Mouse (Mus musculus) forebrain, postnatal 0 days (tissue): Measurements from ENCODE around the gene Ush2a. TPM values are rescaled to one million over a fixed set of nuclear protein-coding genes. Genes with fewer than 3 reads are reported as not detected.

ENCODE experiments used
- ATAC-seq: fragments of 200-750 bp; cut with Nextera tagmentation; 2 replicates; pipeline ENCODE4 v1.8.0; 2017; ENCODE audit warnings: mild to moderate bottlenecking, moderate library complexity
- DNase-seq: peaks from one replicate; pipeline ENCODE4 v3.0.0-alpha.2; 2015
- H3K27ac ChIP-seq: fragments of 300-500 bp; sonication (generic); 2 replicates; pipeline ENCODE4 v1.5.1; 2014; ENCODE audit warnings: low read depth, mild to moderate bottlenecking, antibody characterized with exemption, low read length, moderate library complexity, mixed read lengths
- H3K27me3 ChIP-seq: fragments of 300-500 bp; sonication (generic); 2 replicates; pipeline ENCODE4 v1.6.1; 2014; ENCODE audit warnings: mild to moderate bottlenecking, low read length, mixed read lengths; ENCODE audit not compliant: insufficient read depth
- H3K36me3 ChIP-seq: fragments of 300-500 bp; sonication (generic); 2 replicates; pipeline ENCODE4 v1.6.1; 2014; ENCODE audit warnings: mild to moderate bottlenecking, moderate library complexity; ENCODE audit not compliant: insufficient read depth
- H3K4me1 ChIP-seq: fragments of 300-500 bp; sonication (generic); 2 replicates; pipeline ENCODE4 v1.6.1; 2014; ENCODE audit warnings: antibody characterized with exemption; ENCODE audit not compliant: insufficient read depth
- H3K4me2 ChIP-seq: fragments of 300-500 bp; sonication (generic); 2 replicates; pipeline ENCODE4 v1.6.1; 2014; ENCODE audit warnings: low read depth, mild to moderate bottlenecking, moderate library complexity
- H3K4me3 ChIP-seq: fragments of 300-500 bp; sonication (generic); 2 replicates; pipeline ENCODE4 v1.5.1; 2014; ENCODE audit warnings: low read depth, low read length, mixed read lengths
- H3K9ac ChIP-seq: fragments of 300-500 bp; sonication (generic); 2 replicates; pipeline ENCODE4 v1.6.1; 2014; ENCODE audit warnings: mild to moderate bottlenecking
- H3K9me3 ChIP-seq: fragments of 300-500 bp; sonication (generic); 2 replicates; pipeline ENCODE4 v1.6.1; 2016; ENCODE audit warnings: low read length
- CTCF ChIP-seq: sonication (generic); IDR thresholded peaks from 2 replicates; pipeline ENCODE4 v1.5.1; 2016; ENCODE audit warnings: antibody characterized with exemption, control low read depth, low read depth
- WGBS: fragments of 180-500 bp; shearing (Covaris S2); extraction: QIAGEN DNeasy Blood & Tissue Kit; methylation state at CpG from one replicate; pipeline ENCODE4 v1.1.7; 2014; 5-methylcytosine and 5-hydroxymethylcytosine counted together
- polyA plus RNA-seq: library from polyadenylated mRNA; unstranded; fragments of >200 nt; fragmentation: Nextera tagmentation; extraction: Ambion mirVana; gene quantifications from 2 replicates; pipeline ENCODE4 v1.2.1, GENCODE M21; 2015
- total RNA-seq: library from RNA; depleted of rRNA; stranded (reverse); fragments of >200 nt; gene quantifications from 2 replicates; pipeline ENCODE4 v1.2.3, GENCODE M21; 2014

The Ush2a gene
- total and polyA plus RNA-seq, 2 experiments from 2014 or later = 0.10 TPM

- WGBS = 93% methylated on average over 7 of the region's 7 CpGs
- no peak for TF ChIP-seq CTCF
- no peak for DNase-seq
- Histone ChIP-seq H3K4me3 (no peak overlapping the region), H3K4me2 (no peak overlapping the region), H3K27ac (no peak overlapping the region), H3K4me1 (no peaks in the 10 kb centered on the region), H3K9ac (no peak overlapping the region), H3K36me3 (no peaks in the 10 kb centered on the region), H3K27me3 (no peaks in the 10 kb centered on the region), H3K9me3 (peaks cover 4% of the 10 kb centered on the region; the same call in 1 of the 2 replicates)
- no peak for ATAC-seq
Observed at GRCm38 (mm10) chr1:188734741-188735266, 473.0 kb downstream of the Ush2a start.

GRCm38 (mm10) chr1:188742971-188743370, 481.1 kb downstream of the Ush2a start:
- no peak for TF ChIP-seq CTCF
- no peak overlapping the region for H3K4me3 ChIP-seq
- no peak overlapping the region for H3K4me2 ChIP-seq
- no peaks in the 10 kb centered on the region for H3K9me3 ChIP-seq
- no peak for ATAC-seq
- H3K36me3 ChIP-seq = no peaks in the 10 kb centered on the region
- DNase-seq = peak; percentile 44
- WGBS = 32% methylated on average over 7 of the region's 7 CpGs
- H3K9ac ChIP-seq = no peak overlapping the region
- no peaks in the 10 kb centered on the region for H3K27me3 ChIP-seq
- 0 out of 2 replicates have a peak, but pooled peaks cover 3% of the 10 kb centered on the region for H3K4me1 ChIP-seq
- H3K27ac ChIP-seq = no peak overlapping the region

- ATAC-seq = no peak
- no peak overlapping the region for H3K27ac ChIP-seq
- H3K4me2 ChIP-seq = no peak overlapping the region
- H3K9ac ChIP-seq = no peak overlapping the region
- H3K4me3 ChIP-seq = no peak overlapping the region
- no peaks in the 10 kb centered on the region for H3K9me3 ChIP-seq
- no peak for TF ChIP-seq CTCF
- H3K27me3 ChIP-seq = no peaks in the 10 kb centered on the region
- 56% methylated on average over 15 of the region's 15 CpGs for WGBS
- DNase-seq = no peak
- H3K36me3 ChIP-seq = no peaks in the 10 kb centered on the region
- no peaks in the 10 kb centered on the region for H3K4me1 ChIP-seq
Observed at GRCm38 (mm10) chr1:188755031-188755430, 493.2 kb downstream of the Ush2a start.

GRCm38 (mm10) chr1:188760515-188760914, 498.7 kb downstream of the Ush2a start:
- ATAC-seq (no peak), DNase-seq (no peak)
- H3K27me3 ChIP-seq = no peaks in the 10 kb centered on the region
- TF ChIP-seq CTCF = no peak
- H3K9ac ChIP-seq = no peak overlapping the region
- no peak overlapping the region for H3K27ac ChIP-seq
- no peak overlapping the region for H3K4me3 ChIP-seq
- WGBS = 68% methylated on average over 3 of the region's 3 CpGs
- no peaks in the 10 kb centered on the region for H3K4me1 ChIP-seq
- H3K36me3 ChIP-seq = no peaks in the 10 kb centered on the region
- H3K4me2 ChIP-seq = no peak overlapping the region
- no peaks in the 10 kb centered on the region for H3K9me3 ChIP-seq

GRCm38 (mm10) chr1:188762463-188762862, 500.6 kb downstream of the Ush2a start:
- Histone ChIP-seq H3K27ac (no peak overlapping the region), H3K36me3 (no peaks in the 10 kb centered on the region), H3K4me2 (no peak overlapping the region), H3K9me3 (no peaks in the 10 kb centered on the region), H3K27me3 (no peaks in the 10 kb centered on the region), H3K9ac (no peak overlapping the region), H3K4me3 (no peak overlapping the region), H3K4me1 (no peaks in the 10 kb centered on the region)
- DNase-seq = no peak
- 87% methylated on average over 6 of the region's 6 CpGs for WGBS
- ATAC-seq = no peak
- no peak for TF ChIP-seq CTCF

- no peak overlapping the region for H3K4me2 ChIP-seq
- H3K36me3 ChIP-seq = no peaks in the 10 kb centered on the region
- H3K9me3 ChIP-seq = no peaks in the 10 kb centered on the region
- no peak overlapping the region for H3K27ac ChIP-seq
- TF ChIP-seq CTCF = no peak
- H3K4me1 ChIP-seq = no peaks in the 10 kb centered on the region
- 69% methylated on average over 3 of the region's 3 CpGs for WGBS
- no peak for ATAC-seq
- no peaks in the 10 kb centered on the region for H3K27me3 ChIP-seq
- H3K4me3 ChIP-seq = no peak overlapping the region
- no peak overlapping the region for H3K9ac ChIP-seq
- DNase-seq = no peak
Observed at GRCm38 (mm10) chr1:188763761-188764160, 501.9 kb downstream of the Ush2a start.

GRCm38 (mm10) chr1:188770828-188771227, 509.0 kb downstream of the Ush2a start:
- no peak overlapping the region for H3K27ac ChIP-seq
- no peak overlapping the region for H3K4me2 ChIP-seq
- no peak overlapping the region for H3K9ac ChIP-seq
- ATAC-seq = no peak
- no peaks in the 10 kb centered on the region; the same call in 1 of the 2 replicates for H3K27me3 ChIP-seq
- no peak for TF ChIP-seq CTCF
- no peaks in the 10 kb centered on the region for H3K4me1 ChIP-seq
- no peak for DNase-seq
- H3K9me3 ChIP-seq = no peaks in the 10 kb centered on the region
- H3K4me3 ChIP-seq = no peak overlapping the region
- no peaks in the 10 kb centered on the region for H3K36me3 ChIP-seq
- 94% methylated on average over 1 of the region's 1 CpGs for WGBS
